Mouse (Mus musculus) right cerebral cortex, postnatal 4 days (tissue): ENCODE measurements around the gene C1qtnf7.

Experiments
- DNase-seq: peaks from one replicate; pipeline ENCODE4 v3.0.0-alpha.2; 2022

C1qtnf7 gene

DNA sequence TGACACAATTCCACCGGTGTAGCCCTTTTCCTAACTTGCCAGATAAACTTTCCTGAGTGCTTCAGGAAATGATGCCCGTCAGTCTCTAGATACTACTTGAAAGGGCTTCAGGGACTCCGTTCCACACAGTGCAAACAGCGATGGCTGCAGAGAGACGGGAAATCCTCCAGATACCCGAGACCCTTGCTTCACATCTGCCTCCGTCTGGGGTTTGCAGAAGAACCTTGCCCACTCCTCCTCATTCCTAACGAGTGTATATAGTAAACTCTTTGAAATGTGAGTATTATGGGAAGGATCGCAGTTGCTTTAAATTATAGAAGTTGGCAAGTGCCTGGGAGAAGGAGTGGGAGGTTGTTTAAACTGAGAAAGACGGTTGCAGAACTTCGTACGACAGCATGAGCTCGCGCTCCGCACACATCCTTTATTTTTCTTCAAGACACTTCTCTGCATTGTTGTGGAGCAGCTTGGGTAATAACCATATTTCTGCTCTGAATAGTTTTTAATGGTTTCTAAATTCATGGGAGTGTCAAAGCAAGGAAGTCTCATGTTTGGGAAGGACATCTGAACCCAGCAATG, at the start of gene C1qtnf7:
Gene C1qtnf7 (plus strand): TSS at position 138 of the 576 bp plus-strand sequence.
- no peak for DNase-seq

- no peak for DNase-seq
Measured at GRCm38 (mm10) chr5:43466762-43467161, 48.6 kb upstream of the C1qtnf7 start.

GRCm38 (mm10) chr5:43467214-43467613, 48.1 kb upstream of the C1qtnf7 start:
- no peak for DNase-seq

DNA sequence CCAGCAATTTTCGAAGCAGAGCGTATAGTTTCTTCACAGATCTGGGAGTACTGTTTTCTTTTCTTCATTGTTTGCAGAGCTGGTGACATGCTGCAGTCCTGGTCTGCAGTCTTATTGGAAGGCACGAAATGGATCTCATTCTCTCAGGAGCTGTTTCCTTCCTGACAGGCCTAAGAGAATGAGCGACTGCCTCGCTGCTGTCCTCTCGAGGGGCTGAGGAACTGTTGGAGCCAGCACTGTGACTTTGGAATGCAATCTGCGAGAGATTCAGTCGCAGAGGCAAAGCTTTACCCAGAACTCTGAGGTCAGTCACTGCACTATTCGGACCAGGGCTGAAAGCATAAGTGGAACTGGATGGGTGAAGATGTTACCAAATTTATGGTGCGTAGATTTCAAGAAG, 46.4 kb upstream of the C1qtnf7 start:
- no peak for DNase-seq

DNA sequence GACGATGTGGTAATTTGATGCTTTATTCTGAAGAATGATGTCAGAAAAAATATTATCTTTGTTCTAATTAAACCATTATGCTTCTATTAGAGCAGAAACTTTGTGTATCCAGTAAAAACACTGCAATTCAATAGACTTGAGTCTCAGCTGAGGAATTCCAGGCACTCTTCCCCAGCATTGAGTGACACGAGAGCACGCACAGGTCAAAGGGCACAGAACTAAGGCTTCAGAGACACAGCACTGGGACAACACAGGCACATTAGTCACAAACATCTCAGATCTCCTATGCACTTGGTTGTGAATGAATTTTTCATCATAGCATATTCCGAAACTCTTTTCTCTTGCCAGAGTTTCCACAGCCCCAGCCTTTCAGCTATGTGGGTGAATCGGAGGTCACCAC, 37.4 kb upstream of the C1qtnf7 start:
- DNase-seq, result no peak

- DNase-seq, result no peak
Measured at GRCm38 (mm10) chr5:43480046-43480445, 35.3 kb upstream of the C1qtnf7 start.

- DNase-seq, result no peak
Measured at GRCm38 (mm10) chr5:43480786-43481185, 34.6 kb upstream of the C1qtnf7 start.

DNA sequence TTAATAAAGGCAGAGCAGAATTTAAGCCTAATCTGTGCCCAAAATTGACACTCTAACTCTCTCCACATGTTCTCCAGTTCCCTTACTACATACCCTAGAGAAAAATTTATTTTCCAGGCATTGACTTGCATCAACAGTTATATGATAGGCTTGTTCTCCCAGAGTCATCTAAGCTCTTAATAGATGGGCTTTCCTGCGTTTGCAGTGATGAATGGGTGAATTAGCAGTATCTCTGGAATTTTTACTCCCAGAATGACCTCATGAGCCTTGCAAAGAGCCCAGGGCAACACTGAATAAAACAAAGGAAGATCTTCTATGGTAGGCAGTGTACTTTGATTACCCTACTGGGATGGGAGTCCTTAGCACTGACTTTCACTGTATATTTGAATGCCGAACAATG, 33.5 kb upstream of the C1qtnf7 start:
- DNase-seq, result no peak

- DNase-seq, result no peak
Measured at GRCm38 (mm10) chr5:43501887-43502286, 13.5 kb upstream of the C1qtnf7 start.

DNA sequence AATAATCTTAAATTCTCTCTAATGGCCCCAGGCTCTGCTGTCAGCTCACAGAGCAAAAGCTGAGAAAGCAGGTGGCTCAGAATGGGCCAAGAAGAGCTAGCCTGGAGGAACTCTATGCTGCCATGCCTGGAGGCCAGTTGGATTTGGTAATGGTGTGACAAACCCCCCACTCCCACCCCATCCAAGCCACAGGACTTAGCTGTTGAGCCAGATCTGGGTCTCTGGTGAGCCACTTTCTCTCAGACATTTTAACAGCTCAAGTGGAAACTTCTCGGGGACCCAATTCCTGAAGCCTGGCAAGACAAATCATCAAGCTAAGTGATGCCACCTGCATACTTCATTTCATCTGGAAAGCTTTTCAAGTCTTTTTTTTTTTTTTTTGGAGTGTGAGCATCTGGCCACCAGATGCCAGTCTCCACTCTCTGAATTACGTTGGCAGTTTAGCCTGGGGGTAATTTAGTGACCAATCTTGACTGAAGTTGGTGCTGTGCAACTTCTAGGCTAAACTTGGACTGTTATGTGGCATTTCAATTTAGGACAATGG, 11.0 kb upstream of the C1qtnf7 start:
- DNase-seq, result no peak

GRCm38 (mm10) chr5:43508470-43508869, 6.9 kb upstream of the C1qtnf7 start:
- DNase-seq, result no peak

DNA sequence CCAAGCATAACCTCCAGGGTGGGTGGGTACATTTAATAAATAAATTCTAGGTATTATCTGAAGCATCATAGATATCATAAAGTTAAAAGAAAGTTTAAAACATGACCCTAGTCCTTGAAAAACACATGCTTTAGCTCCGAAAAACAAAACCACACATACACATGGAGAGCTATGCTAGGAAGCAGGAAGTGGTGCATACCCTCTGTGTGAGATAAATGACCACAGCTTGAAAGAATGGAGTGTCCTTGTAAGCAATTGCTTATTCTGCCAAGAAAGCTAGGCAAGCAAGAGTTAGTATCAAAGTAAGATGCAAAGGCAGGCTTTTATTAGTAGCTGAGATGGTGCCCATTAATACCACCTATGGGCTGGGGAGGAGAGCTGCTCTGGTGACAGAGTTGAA, 6.4 kb upstream of the C1qtnf7 start:
- DNase-seq, result no peak

- no peak for DNase-seq
Measured at GRCm38 (mm10) chr5:43511126-43511525, 4.2 kb upstream of the C1qtnf7 start.

GRCm38 (mm10) chr5:43516491-43516890, 1.2 kb downstream of the C1qtnf7 start:
- DNase-seq, result no peak

DNA sequence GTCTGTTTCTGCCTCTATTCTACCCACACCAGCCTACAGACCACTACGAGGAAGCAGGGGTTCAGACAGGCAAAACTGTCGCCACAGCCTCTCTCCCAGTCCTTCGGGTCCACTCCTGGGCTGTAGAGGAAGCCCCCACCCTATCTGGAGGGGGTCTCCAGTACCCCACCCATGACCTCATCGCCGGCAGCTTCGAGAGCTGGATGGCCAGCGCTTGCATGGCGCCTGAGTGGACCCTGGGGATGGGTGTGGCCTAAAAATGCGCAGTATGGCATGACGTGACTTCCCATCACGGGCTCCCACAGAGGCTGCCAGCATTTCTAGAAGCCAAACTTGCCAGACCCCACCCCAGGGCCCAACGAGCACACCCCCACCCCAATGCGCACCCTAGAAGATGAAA, 2.0 kb downstream of the C1qtnf7 start:
- DNase-seq, result no peak

GRCm38 (mm10) chr5:43519905-43520304, 4.6 kb downstream of the C1qtnf7 start:
- no peak for DNase-seq

GRCm38 (mm10) chr5:43521369-43521768, 6.0 kb downstream of the C1qtnf7 start:
- DNase-seq, result no peak

DNA sequence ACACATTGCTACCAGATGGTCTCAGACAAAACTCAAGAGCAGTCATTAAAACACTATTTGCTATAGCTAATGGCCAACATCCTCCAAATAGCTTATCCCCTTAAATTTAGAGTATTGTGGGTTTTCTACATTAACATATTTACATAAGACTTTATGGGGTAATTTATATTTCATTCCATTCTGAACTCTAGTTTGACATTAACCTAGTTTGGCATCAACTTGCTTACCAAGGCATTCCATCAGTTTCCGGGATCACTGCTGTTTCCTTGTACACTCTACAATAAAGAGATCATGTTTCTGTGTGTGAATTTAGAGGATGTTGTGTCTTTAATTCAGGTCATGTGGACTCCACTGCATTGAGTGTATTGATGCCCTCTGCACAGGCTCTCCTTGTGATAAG, 7.5 kb downstream of the C1qtnf7 start:
- DNase-seq, result no peak

- DNase-seq, result no peak
Measured at GRCm38 (mm10) chr5:43526874-43527584, 11.7 kb downstream of the C1qtnf7 start.

GRCm38 (mm10) chr5:43530186-43530585, 14.8 kb downstream of the C1qtnf7 start:
- DNase-seq, result no peak

DNA sequence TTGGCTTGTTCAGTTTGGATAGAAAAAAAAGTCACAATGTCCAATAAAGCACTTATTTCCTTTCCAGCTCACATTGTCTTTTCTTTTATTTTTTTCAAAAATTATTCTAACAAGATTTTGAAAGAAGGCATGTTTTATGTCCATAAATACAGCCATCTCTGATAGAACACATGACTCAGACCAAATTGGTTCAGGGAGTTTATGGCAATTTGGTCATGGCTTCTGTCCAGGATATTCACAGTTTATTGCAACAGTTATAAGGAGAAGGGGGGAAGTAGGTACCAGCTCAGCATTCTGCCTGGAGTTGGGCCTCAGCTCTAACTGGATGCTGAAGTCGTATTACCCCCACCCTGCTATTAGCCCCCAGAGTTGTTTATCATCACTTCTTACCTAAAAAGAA, 15.5 kb downstream of the C1qtnf7 start:
- no peak for DNase-seq

GRCm38 (mm10) chr5:43538322-43539167, 23.2 kb downstream of the C1qtnf7 start:
- no peak for DNase-seq

DNA sequence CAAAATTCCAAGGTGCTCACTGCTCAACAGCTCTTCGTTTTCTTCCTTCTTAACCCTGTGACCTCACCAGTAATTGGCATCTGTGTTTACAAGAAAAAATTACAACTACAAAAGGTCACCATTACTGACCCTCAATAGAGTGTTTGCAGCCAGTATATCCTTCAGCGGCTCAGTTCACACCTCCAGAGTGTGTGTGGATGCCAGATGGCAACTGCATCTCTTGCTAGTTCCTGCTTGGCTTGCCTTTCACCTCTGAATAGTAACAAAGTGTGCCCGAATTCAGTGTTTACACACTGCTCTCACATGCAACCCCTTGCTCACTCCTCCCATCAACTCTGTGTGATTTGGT, 23.8 kb downstream of the C1qtnf7 start:
- no peak for DNase-seq

- no peak for DNase-seq
Measured at GRCm38 (mm10) chr5:43539871-43540270, 24.5 kb downstream of the C1qtnf7 start.
